Mouse (Mus musculus) liver, embryonic 11.5 days (tissue): ENCODE measurements around the gene Calcoco1. TPM values are rescaled to one million over a fixed set of nuclear protein-coding genes. Genes with fewer than 3 reads are reported as not detected.

Experiments
- ATAC-seq: fragments of 200-750 bp; cut with Nextera tagmentation; replicated peaks from 2 replicates; pipeline ENCODE4 v1.8.0; 2017; ENCODE audit warnings: moderate number of reproducible peaks, mild to moderate bottlenecking, moderate TSS enrichment, moderate library complexity; ENCODE audit not compliant: low FRiP score
- DNase-seq: peaks from one replicate; pipeline ENCODE4 v3.0.0-alpha.2; 2017; ENCODE audit warnings: low spot score
- H3K27ac ChIP-seq: fragments of 300-500 bp; sonication (generic); 2 replicates; pipeline ENCODE4 v1.5.1; 2014; ENCODE audit warnings: mild to moderate bottlenecking, low read depth, low read length, control low read depth
- H3K27me3 ChIP-seq: fragments of 300-500 bp; sonication (generic); replicated peaks from 2 replicates; pipeline ENCODE4 v1.6.1; 2014; ENCODE audit warnings: low read length, mixed read lengths; ENCODE audit not compliant: control insufficient read depth, insufficient read depth
- H3K36me3 ChIP-seq: fragments of 300-500 bp; sonication (generic); 2 replicates; pipeline ENCODE4 v1.6.1; 2014; ENCODE audit warnings: mild to moderate bottlenecking, low read length, moderate library complexity, mixed read lengths; ENCODE audit not compliant: control insufficient read depth, insufficient read depth
- H3K4me1 ChIP-seq: fragments of 300-500 bp; sonication (generic); replicated peaks from 2 replicates; pipeline ENCODE4 v1.6.1; 2014; ENCODE audit warnings: low read length, mixed read lengths; ENCODE audit not compliant: control insufficient read depth, insufficient read depth
- H3K4me2 ChIP-seq: fragments of 300-500 bp; sonication (generic); 2 replicates; pipeline ENCODE4 v1.6.1; 2014; ENCODE audit warnings: mild to moderate bottlenecking, control low read depth, moderate library complexity
- H3K4me3 ChIP-seq: fragments of 300-500 bp; sonication (generic); 2 replicates; pipeline ENCODE4 v1.5.1; 2014; ENCODE audit warnings: low read depth, low read length, control low read depth
- H3K9ac ChIP-seq: fragments of 300-500 bp; sonication (generic); 2 replicates; pipeline ENCODE4 v1.6.1; 2014; ENCODE audit warnings: low read depth, low read length, control low read depth
- H3K9me3 ChIP-seq: fragments of 300-500 bp; sonication (generic); 2 replicates; pipeline ENCODE4 v1.6.1; 2016; ENCODE audit warnings: low read length, inconsistent platforms, mixed read lengths; ENCODE audit not compliant: control insufficient read depth
- WGBS: fragments of 180-500 bp; shearing (Covaris S2); extraction: QIAGEN DNeasy Blood & Tissue Kit; methylation state at CpG from one replicate; pipeline ENCODE4 v1.1.7; 2014; 5-methylcytosine and 5-hydroxymethylcytosine counted together
- polyA plus RNA-seq: library from polyadenylated mRNA; unstranded; fragments of >200 nt; fragmentation: Nextera tagmentation; extraction: Ambion mirVana; gene quantifications from 2 replicates; pipeline ENCODE4 v1.2.1, GENCODE M21; 2014

The Calcoco1 gene
- polyA plus RNA-seq, 1 experiment from 2014 or later = 15.0 TPM

GRCm38 (mm10) chr15:102750241-102750640 lies 28.3 kb upstream of the Calcoco1 start:
- Histone ChIP-seq H3K9ac (no peak overlapping the region), H3K4me3 (no peak overlapping the region), H3K9me3 (no peaks in the 10 kb centered on the region), H3K27ac (no peak overlapping the region), H3K4me1 (peaks cover 5% of the 10 kb centered on the region; the same call in 1 of the 2 replicates), H3K36me3 (no peaks in the 10 kb centered on the region), H3K4me2 (no peak overlapping the region), H3K27me3 (peaks cover 90% of the 10 kb centered on the region)
- 68% methylated on average over 5 of the region's 5 CpGs for WGBS
- DNase-seq (no peak), ATAC-seq (no peak)

- Histone ChIP-seq H3K27me3 (peaks cover 91% of the 10 kb centered on the region), H3K27ac (no peak overlapping the region)
- WGBS = 75% methylated on average over 1 of the region's 1 CpGs
Observed at GRCm38 (mm10) chr15:102749103-102749502, 27.1 kb upstream of the Calcoco1 start.

GRCm38 (mm10) chr15:102747853-102748252 lies 25.9 kb upstream of the Calcoco1 start:
- no peaks in the 10 kb centered on the region for H3K9me3 ChIP-seq
- no peak for ATAC-seq
- no peak overlapping the region for H3K9ac ChIP-seq
- H3K4me1 ChIP-seq = peaks cover 5% of the 10 kb centered on the region; the same call in 1 of the 2 replicates
- H3K36me3 ChIP-seq = no peaks in the 10 kb centered on the region
- no peak overlapping the region for H3K4me2 ChIP-seq
- no peak overlapping the region for H3K27ac ChIP-seq
- WGBS = 43% methylated on average over 8 of the region's 8 CpGs
- H3K4me3 ChIP-seq = no peak overlapping the region
- no peak for DNase-seq
- peaks cover 94% of the 10 kb centered on the region for H3K27me3 ChIP-seq

More at GRCm38 (mm10) chr15:102749103-102749502, 27.1 kb upstream of the Calcoco1 start:
- DNase-seq = no peak
- no peak overlapping the region for H3K4me3 ChIP-seq
- peaks cover 5% of the 10 kb centered on the region; the same call in 1 of the 2 replicates for H3K4me1 ChIP-seq
- H3K9ac ChIP-seq = no peak overlapping the region
- H3K9me3 ChIP-seq = no peaks in the 10 kb centered on the region
- ATAC-seq = no peak
- no peaks in the 10 kb centered on the region for H3K36me3 ChIP-seq
- no peak overlapping the region for H3K4me2 ChIP-seq

- peaks cover 5% of the 10 kb centered on the region; the same call in 1 of the 2 replicates for H3K4me1 ChIP-seq
- H3K4me2 ChIP-seq = peak overlapping the region; percentile 67
- peak overlapping the region; percentile 8; the same call in 1 of the 2 replicates for H3K9ac ChIP-seq
- ATAC-seq = no peak
- H3K27me3 ChIP-seq = peaks cover 91% of the 10 kb centered on the region
- 2% methylated on average over 20 of the region's 20 CpGs for WGBS
- H3K4me3 ChIP-seq = peak overlapping the region; percentile 41
- no peaks in the 10 kb centered on the region for H3K36me3 ChIP-seq
- no peak for DNase-seq
- H3K9me3 ChIP-seq = no peaks in the 10 kb centered on the region
- no peak overlapping the region for H3K27ac ChIP-seq
Observed at GRCm38 (mm10) chr15:102747286-102747640, 25.3 kb upstream of the Calcoco1 start.

- no peak overlapping the region for H3K27ac ChIP-seq
Observed at GRCm38 (mm10) chr15:102746488-102747285, 24.7 kb upstream of the Calcoco1 start.

GRCm38 (mm10) chr15:102746126-102746487 lies 24.1 kb upstream of the Calcoco1 start:
- Histone ChIP-seq H3K4me3 (no peak overlapping the region), H3K4me1 (peaks cover 5% of the 10 kb centered on the region; the same call in 1 of the 2 replicates), H3K4me2 (no peak overlapping the region), H3K9ac (no peak overlapping the region), H3K27ac (no peak overlapping the region), H3K9me3 (no peaks in the 10 kb centered on the region), H3K27me3 (peaks cover 89% of the 10 kb centered on the region), H3K36me3 (no peaks in the 10 kb centered on the region)
- no peak for DNase-seq
- no peak for ATAC-seq
- WGBS = 12% methylated on average over 11 of the region's 11 CpGs

More at GRCm38 (mm10) chr15:102746488-102747285, 24.7 kb upstream of the Calcoco1 start:
- Histone ChIP-seq H3K27me3 (peaks cover 89% of the 10 kb centered on the region), H3K36me3 (no peaks in the 10 kb centered on the region), H3K4me2 (peak overlapping the region; percentile 67), H3K9ac (peak overlapping the region; percentile 8; the same call in 1 of the 2 replicates), H3K4me3 (peak overlapping the region; percentile 41), H3K4me1 (peaks cover 5% of the 10 kb centered on the region; the same call in 1 of the 2 replicates), H3K9me3 (no peaks in the 10 kb centered on the region)
- DNase-seq = no peak
- no peak for ATAC-seq
- 2% methylated on average over 73 of the region's 75 CpGs for WGBS

- WGBS = 28% methylated on average over 5 of the region's 5 CpGs
Observed at GRCm38 (mm10) chr15:102745387-102745786, 23.4 kb upstream of the Calcoco1 start.

GRCm38 (mm10) chr15:102744831-102745230 lies 22.9 kb upstream of the Calcoco1 start:
- WGBS = 12% methylated on average over 9 of the region's 9 CpGs
- Histone ChIP-seq H3K4me1 (peaks cover 5% of the 10 kb centered on the region; the same call in 1 of the 2 replicates), H3K4me2 (no peak overlapping the region), H3K9ac (no peak overlapping the region), H3K4me3 (no peak overlapping the region), H3K36me3 (no peaks in the 10 kb centered on the region), H3K9me3 (no peaks in the 10 kb centered on the region), H3K27ac (no peak overlapping the region), H3K27me3 (peaks cover 83% of the 10 kb centered on the region)
- ATAC-seq (no peak), DNase-seq (no peak)

More at GRCm38 (mm10) chr15:102745387-102745786, 23.4 kb upstream of the Calcoco1 start:
- DNase-seq = no peak
- Histone ChIP-seq H3K9me3 (no peaks in the 10 kb centered on the region), H3K27ac (no peak overlapping the region), H3K36me3 (no peaks in the 10 kb centered on the region), H3K4me1 (peaks cover 5% of the 10 kb centered on the region; the same call in 1 of the 2 replicates), H3K4me3 (no peak overlapping the region), H3K4me2 (no peak overlapping the region), H3K27me3 (peaks cover 89% of the 10 kb centered on the region), H3K9ac (no peak overlapping the region)
- ATAC-seq = no peak
